Mouse (Mus musculus) bone marrow, adult 2 months (tissue): Measurements from ENCODE around the gene Soat2.

ENCODE experiments used
- CTCF ChIP-seq: fragments of 200-500 bp; IDR thresholded peaks from 2 replicates; pipeline ENCODE4 v1.5.1; 2011; ENCODE audit warnings: low read length, control low read depth; ENCODE audit not compliant: control insufficient read depth, insufficient read depth
- POLR2A ChIP-seq: fragments of 200-500 bp; IDR thresholded peaks from 2 replicates; pipeline ENCODE4 v1.6.1; 2011; ENCODE audit warnings: low read depth, mild to moderate bottlenecking, control low read depth, low read length, borderline replicate concordance; ENCODE audit not compliant: control insufficient read depth

DNA sequence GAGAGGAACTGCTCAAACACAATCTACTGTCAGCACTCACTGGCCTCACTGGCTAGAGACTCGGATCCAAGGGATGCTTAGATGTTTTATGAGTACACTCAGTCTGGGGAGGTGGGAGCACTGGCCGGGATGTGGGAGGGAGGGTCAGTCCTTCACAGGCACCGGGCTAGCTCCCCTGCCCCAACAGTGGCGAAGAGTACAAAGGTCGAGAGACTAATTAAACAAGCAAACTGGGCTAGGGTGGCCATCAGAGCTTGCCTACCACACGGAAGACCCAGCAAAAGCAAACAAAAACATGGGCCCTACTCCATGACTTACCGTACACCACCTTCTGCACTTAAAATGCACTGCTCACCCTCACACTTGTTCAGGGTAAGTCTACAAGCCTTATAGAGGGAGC lies 41.4 kb downstream of the Soat2 start:
- TF ChIP-seq CTCF (0 out of 2 replicates have a peak, but pooled peaks have one; percentile 9), POLR2A (no peak)
